Mouse (Mus musculus) myocyte (in vitro differentiated cells): ENCODE data around the gene Fam241a.

Experiments used
- MAX ChIP-seq: IDR thresholded peaks from one replicate; pipeline ENCODE4 v1.6.1; 2011; ENCODE audit warnings: low read depth, mild to moderate bottlenecking, control low read depth
- MYOD1 ChIP-seq, 3 experiments: IDR thresholded peaks; one replicate each; pipeline ENCODE4 v1.6.1; 2011; ENCODE audit warnings: control low read depth in 2 of 3, low read depth in 2 of 3, mild to moderate bottlenecking in 2 of 3, moderate library complexity in 1 of 3; ENCODE audit not compliant: insufficient read length in 2 of 3, control insufficient read depth in 1 of 3
- POLR2A ChIP-seq: IDR thresholded peaks from one replicate; pipeline ENCODE4 v1.6.1; 2011; ENCODE audit warnings: low read depth, mild to moderate bottlenecking, control low read depth, moderate library complexity; ENCODE audit not compliant: insufficient read length

DNA sequence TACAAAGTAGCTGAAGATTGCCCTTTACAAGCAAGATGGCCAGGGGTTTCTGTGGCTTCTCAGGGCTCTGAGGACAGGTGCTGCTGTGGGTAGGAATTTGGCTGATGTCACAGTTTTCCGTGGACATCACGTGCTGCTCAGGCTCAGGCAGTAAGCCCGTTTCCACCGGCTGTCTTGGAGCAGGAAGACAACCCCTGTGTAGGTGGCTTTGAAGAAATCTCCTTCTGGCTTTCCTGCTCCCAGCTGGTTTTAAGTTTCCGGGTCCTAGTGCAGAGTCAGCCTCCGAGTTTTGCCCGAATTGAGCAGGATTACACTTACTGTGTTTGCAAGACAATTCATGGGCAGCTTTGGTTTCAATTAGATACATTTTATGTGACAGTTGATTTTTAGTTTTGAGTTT is 13.8 kb upstream of the Fam241a start:
- no peak for TF ChIP-seq MYOD1 (IDR thresholded peaks at IDR 0.05; ENCODE audit: control insufficient read depth in 1 of 3, insufficient read length in 2 of 3, low read depth in 2 of 3)
- TF ChIP-seq MAX = no peak
- TF ChIP-seq POLR2A = no peak
